28 mouse cellular contexts compared by ENCODE assay signal in genomic region chr13:98792864-98793263, GRCm38 (mm10).
"Had no signal": no experiment of that assay in that cellular context is flagged by ENCODE, and none has a peak within 500 bp of the region (broad histone marks: within the 10 kb centered on the region; RNA-seq: fewer than 3 reads in every experiment).

No protein-coding gene starts in this region.

- H3K27ac ChIP-seq: heart, embryonic 13.5 days; heart, embryonic 15.5 days; hindbrain, embryonic 10.5 days; hindbrain, embryonic 12.5 days; hindbrain, embryonic 13.5 days; hindbrain, embryonic 14.5 days; hindbrain, embryonic 15.5 days; hindbrain, postnatal 0 days; intestine, embryonic 15.5 days; kidney, embryonic 15.5 days; kidney, postnatal 0 days; layer of hippocampus, adult 2 months; left cerebral cortex, adult 2 months had no signal

- H3K9ac ChIP-seq: heart, embryonic 12.5 days; heart, embryonic 13.5 days; heart, embryonic 15.5 days; hindbrain, embryonic 12.5 days; hindbrain, embryonic 13.5 days; hindbrain, embryonic 14.5 days; hindbrain, embryonic 15.5 days; intestine, embryonic 15.5 days; kidney, embryonic 15.5 days had no signal

- H3K4me3 ChIP-seq: heart, embryonic 12.5 days; heart, embryonic 13.5 days; heart, embryonic 15.5 days; hindbrain, embryonic 10.5 days; hindbrain, embryonic 12.5 days; hindbrain, embryonic 13.5 days; hindbrain, embryonic 15.5 days; intestine, embryonic 15.5 days; kidney, embryonic 15.5 days; layer of hippocampus, adult 2 months; left cerebral cortex, adult 2 months had no signal

- H3K4me1 ChIP-seq: heart, embryonic 12.5 days; heart, embryonic 13.5 days; heart, embryonic 15.5 days; hindbrain, embryonic 10.5 days; hindbrain, embryonic 12.5 days; hindbrain, embryonic 13.5 days; hindbrain, embryonic 15.5 days; intestine, embryonic 15.5 days; kidney, embryonic 15.5 days had no signal

- DNase-seq: heart, postnatal 10 days; heart, postnatal 14 days; heart, postnatal 36 days; heart, postnatal 4 days; kidney, adult 11 months; kidney, adult 18-20 months; kidney, adult 8-10 months; kidney, adult 9 months; kidney, postnatal 10 days; kidney, postnatal 14 days; kidney, postnatal 36 days; kidney, postnatal 4 days; layer of hippocampus, adult 9-11 months; layer of hippocampus, postnatal 36 days had no signal

- H3K9me3 ChIP-seq: heart, embryonic 12.5 days; heart, embryonic 13.5 days; heart, embryonic 15.5 days; hindbrain, embryonic 10.5 days; hindbrain, embryonic 12.5 days; hindbrain, embryonic 13.5 days; hindbrain, embryonic 15.5 days; intestine, embryonic 15.5 days; kidney, embryonic 15.5 days had no signal

- H3K27me3 ChIP-seq: heart, embryonic 12.5 days; heart, embryonic 13.5 days; heart, embryonic 15.5 days; hindbrain, embryonic 12.5 days; hindbrain, embryonic 13.5 days; hindbrain, embryonic 15.5 days; intestine, embryonic 15.5 days; kidney, embryonic 15.5 days had no signal

- H3K4me2 ChIP-seq: heart, embryonic 12.5 days; heart, embryonic 13.5 days; heart, embryonic 15.5 days; hindbrain, embryonic 12.5 days; hindbrain, embryonic 13.5 days; hindbrain, embryonic 14.5 days; hindbrain, embryonic 15.5 days; intestine, embryonic 15.5 days; kidney, embryonic 15.5 days had no signal
